Mouse (Mus musculus) gonadal fat pad, adult 2 months (tissue): ENCODE measurements at regions not wholly inside any gene's neighbourhood (a gene's known extent, or its start where the extent isn't known, plus 50 kb on each side); places are given as distances from the start of the nearest gene placed in this dataset.

Source experiments
- DNase-seq: peaks from one replicate; pipeline ENCODE4 v3.0.0-alpha.2; 2012; ENCODE audit warnings: low read depth

DNA sequence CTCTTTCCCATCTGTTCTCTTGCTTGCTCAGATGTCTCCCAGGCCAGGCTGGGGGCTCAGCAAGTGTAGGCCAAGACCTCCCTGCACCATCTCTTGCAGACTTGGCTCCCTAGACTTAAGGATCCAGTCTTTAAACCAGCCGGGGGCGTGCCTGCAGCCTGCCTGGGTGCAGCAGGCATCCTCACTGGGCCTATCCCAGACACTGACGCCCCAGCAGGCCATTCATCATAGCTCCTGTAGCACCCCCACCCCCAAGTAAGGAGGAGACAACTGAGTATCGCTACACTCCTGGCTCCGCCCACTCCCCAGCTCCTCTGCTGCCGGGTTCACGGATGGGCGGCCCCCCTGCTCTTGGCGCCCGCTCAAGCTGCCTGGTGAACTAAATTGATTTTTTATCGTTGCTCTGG is 160.2 kb downstream of the Gm26897 start:
- no peak for DNase-seq

DNA sequence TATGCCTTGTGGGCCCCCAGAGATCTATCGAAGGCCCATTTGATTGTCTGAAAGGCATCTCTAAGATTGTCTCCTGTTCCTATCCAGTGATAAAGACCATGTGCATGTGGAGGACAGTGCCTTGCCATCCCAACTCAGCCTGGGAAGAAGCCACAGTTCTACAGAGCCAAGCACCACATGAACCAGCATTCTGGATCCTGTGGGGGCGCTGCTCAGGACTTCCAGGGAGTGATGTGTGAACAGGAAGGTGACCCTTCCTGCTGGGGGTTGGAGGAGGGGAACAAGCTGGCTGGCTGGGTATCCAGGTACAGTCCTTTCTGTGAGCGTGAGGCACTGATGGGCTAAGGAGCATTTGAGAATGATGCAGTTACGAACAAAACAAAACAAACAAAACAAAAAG is 163.8 kb downstream of the Gm26897 start:
- DNase-seq: no peak

- DNase-seq: no peak
These were observed 164.8 kb downstream of the Gm26897 start for GRCm38 (mm10) chr5:111898482-111898881.

DNA sequence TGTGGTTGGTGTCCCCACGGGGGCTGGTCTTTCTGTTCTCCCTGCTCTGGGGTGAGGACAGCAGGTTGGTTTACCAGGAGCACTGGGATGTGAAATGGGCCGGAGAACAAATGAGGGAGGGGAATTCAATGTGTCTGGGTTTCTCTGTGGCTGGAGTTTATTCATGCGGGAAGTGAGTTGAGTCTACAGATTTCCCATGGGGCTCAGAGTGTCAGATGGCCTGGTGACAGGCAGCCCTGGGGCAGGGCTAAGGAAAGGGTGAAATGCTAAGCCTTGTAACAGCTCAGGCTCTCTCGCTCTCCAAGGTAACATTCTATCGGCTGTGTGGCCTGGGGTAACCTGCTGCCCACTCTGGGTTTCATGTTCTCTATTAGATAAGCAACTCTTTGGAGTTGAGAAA is 167.5 kb downstream of the Gm26897 start:
- DNase-seq: no peak

DNA sequence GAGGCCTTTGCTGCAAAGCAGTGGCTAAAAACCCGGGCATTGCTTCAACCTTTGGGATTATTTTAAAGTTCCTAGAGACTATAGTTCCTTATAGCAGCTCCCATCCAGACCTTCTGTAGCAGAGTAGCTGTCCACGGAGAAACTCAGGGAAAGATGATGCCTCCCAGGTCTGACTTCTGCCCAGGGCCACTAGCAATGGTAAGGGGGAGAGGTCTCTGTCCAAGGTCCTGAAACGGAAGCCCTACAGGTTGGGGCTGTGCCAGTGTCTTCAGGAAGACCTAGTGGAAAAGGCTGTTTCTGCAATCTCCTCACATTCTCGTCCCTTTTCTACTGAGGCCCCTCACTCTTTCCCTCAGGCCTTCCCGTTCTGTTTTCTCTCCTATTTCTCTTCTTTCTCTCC is 168.0 kb downstream of the Gm26897 start:
- DNase-seq: no peak

DNA sequence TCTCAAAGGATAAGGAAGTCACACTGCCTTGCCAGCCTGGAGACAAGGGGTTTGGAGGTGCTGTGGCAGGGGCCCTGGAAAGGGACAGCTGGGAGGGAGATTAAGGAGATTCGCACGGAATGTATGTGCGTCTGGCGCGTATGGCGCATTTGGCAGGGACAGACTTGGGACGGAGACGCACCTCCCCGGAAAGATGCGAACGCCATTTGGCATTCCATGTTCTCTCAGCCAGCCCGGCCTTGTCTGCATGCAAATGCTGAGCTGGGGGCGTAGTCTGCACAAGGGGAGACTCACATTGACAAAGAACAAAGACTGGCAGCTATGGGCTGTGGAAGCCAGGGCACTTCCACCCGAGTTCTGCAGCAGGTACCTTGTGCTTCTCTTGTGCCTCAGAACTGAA is 174.4 kb downstream of the Gm26897 start:
- DNase-seq: no peak

- no peak for DNase-seq
These were observed 176.8 kb downstream of the Gm26897 start for GRCm38 (mm10) chr5:111910514-111910913.

DNA sequence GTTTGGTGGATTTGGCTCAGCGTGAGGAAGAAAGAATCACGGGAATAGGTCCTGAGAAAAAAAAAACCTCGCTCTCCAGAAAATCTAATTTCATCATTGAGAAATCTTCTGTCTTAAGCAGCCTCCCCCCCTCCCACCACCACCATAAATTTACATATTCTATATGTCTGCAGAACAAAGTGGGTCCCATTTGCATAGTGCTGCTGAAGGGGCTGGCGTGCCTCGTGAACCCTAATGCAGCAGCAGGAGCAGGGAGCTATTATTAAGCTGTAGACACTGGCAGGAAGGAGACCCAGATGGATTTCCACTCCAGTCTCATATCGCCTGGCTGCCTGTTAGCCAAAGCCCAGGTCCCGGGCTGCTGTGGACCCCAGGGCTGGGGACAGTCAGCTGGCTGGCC is 179.6 kb downstream of the Gm26897 start:
- DNase-seq: no peak

DNA sequence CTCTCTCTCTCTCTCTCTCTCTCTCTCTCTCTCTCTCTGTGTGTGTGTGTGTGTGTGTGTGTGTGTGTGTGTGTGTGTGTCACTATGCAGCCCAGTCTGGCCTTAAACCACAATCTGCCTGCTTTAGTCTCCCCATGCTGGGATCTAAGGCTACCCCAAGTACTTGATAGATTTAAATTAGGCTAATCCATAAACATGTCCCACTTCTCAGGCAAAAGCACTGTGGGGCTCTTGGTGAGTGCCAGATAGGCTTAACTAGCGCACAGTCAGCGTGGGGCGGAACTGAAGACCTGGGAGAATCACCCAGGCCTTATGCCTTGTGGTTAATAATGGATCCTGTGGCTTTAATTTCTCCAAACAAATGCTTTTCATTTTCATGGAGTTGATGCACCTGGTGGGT is 180.6 kb downstream of the Gm26897 start:
- no peak for DNase-seq

GRCm38 (mm10) chr5:111917643-111918252 is 184.0 kb downstream of the Gm26897 start:
- no peak for DNase-seq

- no peak for DNase-seq
These were observed 185.2 kb downstream of the Gm26897 start for GRCm38 (mm10) chr5:111918888-111919287.

GRCm38 (mm10) chr5:111922991-111923701 is 189.4 kb downstream of the Gm26897 start:
- no peak for DNase-seq

DNA sequence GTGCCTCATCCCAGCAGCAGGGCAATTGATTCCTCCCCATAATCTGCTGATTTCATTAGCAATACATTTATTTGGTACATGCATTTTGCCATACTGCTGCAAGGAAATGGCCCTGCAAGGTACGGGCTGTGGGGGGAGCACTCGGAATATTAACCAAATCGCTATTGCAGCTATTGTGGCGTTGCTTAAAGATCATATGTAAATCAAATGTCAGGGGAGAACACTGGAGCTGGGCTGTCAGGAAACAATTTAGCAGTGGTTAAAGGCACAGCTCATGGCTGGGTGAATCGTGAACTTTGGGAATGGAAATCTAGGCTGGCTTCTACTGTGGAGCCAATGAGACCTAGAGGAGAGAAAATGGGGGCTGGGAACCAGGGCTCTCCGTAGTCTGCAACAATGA is 192.0 kb downstream of the Gm26897 start:
- no peak for DNase-seq

DNA sequence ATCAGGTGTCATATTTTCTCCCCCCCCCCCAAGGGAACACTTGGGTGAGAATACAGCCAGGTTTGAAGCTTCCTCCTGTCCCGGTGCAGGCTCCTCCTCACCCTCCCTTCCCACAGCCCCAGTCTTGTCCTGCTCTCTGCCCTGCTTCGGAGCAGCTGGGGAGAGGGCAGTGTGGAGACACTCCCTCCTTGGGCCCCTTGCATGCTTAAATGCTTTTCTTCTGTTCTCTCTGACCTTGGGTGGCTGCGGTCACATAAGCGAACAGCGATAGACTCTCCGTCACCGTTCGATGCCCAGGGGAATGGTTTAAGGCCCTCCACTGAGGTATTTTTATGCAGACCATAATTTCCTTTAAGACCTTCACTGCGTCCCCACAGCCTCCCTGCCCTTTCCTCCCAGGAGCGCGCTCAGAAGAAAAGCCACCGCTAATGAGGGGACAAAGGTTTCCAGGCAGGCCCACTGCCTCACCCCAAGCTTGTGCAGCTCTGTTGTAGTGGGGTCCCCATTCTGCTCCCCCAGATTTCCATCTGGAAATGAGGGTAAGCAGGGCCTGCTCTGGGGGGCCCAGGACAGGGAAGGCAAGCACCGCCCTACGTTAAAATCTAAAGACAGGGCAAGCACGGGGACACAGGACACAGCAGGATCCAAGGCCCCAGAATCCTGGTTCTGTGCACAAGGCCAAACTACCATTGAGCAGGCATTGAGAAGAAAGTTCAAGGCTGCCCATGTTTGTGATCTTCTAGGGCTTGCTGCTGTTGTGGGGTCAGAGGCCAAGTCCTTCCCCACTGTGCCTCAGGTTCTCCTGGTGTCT is 195.7 kb downstream of the Gm26897 start:
- DNase-seq: no peak

DNA sequence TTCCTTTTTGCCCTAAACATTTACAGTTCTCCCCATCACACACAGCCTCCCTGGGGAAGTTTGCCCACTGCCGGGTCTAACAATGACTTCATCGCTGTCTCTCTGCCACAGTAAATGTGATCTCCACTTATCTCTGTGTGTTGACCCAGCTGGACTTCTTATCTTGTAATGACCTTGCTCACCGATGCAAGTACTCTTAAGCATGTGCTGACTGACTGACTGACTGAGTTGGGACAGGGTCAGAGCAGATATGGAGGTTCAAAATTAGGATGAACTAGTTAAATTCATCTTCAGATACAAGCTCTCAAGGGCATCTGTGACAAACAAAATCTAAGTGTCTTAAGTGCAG is 196.2 kb downstream of the Gm26897 start:
- no peak for DNase-seq

DNA sequence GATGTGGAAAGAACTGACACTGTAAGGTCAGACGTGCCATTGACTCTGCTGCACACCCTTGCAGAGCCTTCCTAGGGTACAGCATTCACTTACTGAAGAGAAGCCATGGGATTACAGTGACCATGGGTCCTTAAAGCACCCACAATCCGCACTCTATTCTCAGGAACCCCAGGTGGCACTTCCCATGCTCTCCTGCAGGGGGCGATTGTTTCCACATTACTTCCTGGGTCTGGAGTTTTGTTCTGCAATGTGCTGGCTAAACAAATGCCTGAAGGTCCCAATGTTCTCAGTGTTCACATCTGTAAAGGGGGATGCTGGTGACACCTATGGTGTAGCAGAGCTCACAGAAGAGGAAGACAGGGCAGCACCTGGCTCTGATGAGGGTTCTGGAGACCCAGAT is 198.0 kb downstream of the Gm26897 start:
- no peak for DNase-seq

DNA sequence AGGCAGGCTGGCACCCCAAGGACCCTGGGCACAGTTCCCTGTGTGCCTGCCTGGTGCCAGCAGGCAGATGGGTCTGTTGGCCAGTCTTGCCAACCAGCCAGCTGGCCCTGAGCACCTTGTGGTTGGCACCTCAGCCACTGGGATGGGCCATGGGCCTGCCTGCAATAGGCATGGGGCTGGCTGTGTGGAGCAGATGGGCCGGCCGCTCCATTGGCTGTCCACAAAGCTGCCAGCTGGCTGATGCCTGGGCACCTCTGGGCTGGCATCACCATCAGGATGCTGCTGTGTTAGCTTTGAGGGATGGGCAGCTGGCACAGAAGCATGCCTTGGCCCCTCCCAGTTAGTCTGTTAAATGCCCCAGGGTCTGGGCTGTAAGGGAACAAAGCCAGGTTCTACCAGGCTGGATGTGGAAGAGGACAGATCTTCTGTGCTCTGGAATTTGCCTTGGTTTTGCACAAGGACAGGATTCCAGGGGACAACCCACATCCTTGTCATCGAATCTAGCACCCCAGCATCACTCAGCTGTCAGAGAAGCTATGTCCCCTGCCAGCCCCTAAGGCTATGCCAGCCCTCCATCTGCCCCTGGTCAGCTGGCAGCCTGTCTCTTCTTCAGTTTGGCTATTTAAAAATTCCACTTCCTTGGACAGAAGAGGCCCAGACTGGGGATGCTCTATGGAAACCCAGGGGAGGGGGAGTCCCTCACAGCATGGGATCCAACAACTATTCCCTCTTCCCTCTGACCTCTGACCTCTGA is 201.8 kb downstream of the Gm26897 start:
- DNase-seq: no peak

- no peak for DNase-seq
These were observed 208.1 kb downstream of the Gm26897 start for GRCm38 (mm10) chr5:111941831-111942230.

DNA sequence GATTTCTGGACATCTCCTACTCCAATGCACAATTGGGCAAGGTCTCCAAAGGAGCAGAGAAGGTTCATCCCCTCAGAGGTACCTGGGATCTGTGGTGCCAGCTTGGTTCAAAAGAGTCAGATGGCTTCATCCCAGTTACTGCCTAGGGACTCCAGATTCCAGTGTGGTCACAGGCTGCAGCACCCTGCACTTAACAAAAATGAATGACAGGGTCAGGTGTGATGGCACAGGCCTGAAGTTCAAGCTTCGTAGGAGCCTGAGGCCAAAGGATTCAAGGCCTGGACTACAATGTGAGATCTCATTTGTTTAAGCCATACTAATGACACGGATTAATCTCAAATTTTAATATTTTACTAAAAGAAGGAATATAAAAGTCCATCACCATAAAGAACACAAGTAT is 209.1 kb downstream of the Gm26897 start:
- no peak for DNase-seq

DNA sequence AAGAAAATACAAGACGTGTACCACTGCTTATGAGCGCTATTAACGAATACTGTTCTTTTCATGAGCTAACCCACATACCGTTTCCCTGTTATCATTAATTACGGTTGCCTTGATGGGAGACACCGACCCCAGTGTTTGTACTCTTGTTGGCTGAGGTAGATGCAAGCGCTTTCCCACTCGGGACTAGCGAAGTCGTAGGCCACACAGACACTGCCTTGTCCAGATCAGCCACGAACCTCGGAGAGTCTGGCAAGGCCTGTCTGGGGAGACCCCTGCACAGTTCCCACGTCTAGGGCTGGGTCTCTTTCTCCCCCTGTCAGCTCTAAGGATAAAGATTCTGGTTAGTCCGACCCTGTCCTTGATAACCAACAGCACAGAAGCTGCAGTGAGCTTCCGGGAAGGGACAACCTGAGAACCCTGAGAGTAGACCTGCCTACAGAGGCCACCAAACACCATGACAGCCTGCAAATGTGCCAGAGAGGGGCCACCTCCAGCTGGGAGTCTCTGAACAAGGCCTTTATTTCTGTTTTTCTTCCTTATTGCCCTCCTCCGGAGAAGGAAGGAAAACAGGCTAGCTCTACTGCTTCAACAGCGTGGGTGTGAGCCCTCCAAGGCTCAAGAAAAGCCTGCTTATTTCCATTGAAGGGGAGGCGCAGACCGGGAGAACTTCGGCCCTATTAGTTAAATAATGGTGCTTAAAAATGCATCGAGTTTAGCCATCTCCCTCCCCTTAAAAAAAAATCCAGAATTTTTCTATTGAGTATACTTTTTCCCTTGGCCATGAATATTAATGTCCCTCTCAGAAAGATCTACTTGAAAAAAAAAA is 209.8 kb downstream of the Gm26897 start:
- no peak for DNase-seq

DNA sequence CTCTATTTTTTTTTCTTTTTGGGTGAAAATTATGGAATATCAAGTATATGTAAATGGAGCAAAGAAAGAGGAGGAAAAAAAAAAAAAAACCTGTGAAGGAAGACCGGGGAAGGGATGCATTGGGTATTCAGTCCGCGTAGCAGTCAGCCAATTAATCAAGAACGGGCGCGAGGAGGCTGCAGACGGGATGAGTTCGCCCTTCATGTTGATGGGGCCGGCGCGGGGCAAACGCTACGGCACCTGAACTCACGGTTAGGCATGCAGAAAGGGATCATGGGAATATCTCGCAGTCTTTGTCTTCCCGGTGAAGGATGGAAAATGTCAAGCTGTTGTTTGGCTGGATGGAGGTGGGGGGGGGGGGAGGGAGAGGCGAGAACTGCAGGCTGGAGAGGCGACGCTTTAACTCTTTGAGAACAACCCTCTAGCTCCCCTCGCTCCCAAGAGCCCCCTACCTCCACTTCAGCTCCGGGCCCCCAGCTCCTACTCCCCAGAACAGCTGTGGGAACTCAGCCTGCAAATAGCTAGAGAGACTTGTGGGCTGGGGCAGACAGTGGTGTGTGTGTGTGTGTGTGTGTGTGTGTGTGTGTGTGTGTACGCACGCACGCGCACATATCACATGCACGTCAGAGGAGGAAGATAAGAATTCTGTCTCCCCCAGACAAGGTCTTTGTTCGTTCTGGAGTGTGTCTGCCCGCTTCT is 210.7 kb downstream of the Gm26897 start:
- no peak for DNase-seq
